ENCODE assay signal across 11 mouse cellular contexts in genomic region chr1:132641049-132641795, GRCm38 (mm10).
A peak's percentile ranks its signal among the peaks of the same experiment; 100 is the strongest.
DNase-seq lines count a peak whose midpoint lies in the region; ATAC-seq lines count a peak whose summit lies in the region.
"Had no signal": no experiment of that assay in that cellular context is flagged by ENCODE, and none has a peak within 500 bp of the region (broad histone marks: within the 10 kb centered on the region; RNA-seq: fewer than 3 reads in every experiment).

No protein-coding gene starts in this region.

- H3K4me3 ChIP-seq in hindbrain, embryonic 11.5 days (ENCODE audit: low read depth, low read length), result no peak overlapping the region
- H3K4me3 ChIP-seq in midbrain, embryonic 16.5 days (ENCODE audit: low read depth, low read length), result no peak overlapping the region
- no peak overlapping the region for H3K4me3 ChIP-seq in kidney, embryonic 14.5 days (ENCODE audit: low read length)

- no peaks in the 10 kb centered on the region for H3K36me3 ChIP-seq in hindbrain, embryonic 11.5 days (ENCODE audit: control insufficient read depth, insufficient read depth, low read length)
- H3K36me3 ChIP-seq in midbrain, embryonic 16.5 days (ENCODE audit: control insufficient read depth, insufficient read depth, low read length), result peaks cover 4% of the 10 kb centered on the region; the same call in 1 of the 2 replicates
- H3K36me3 ChIP-seq in kidney, embryonic 14.5 days (ENCODE audit: control insufficient read depth, insufficient read depth, low read length), result no peaks in the 10 kb centered on the region

- H3K9me3 ChIP-seq in hindbrain, embryonic 11.5 days (ENCODE audit: control insufficient read depth, low read length), result no peaks in the 10 kb centered on the region
- H3K9me3 ChIP-seq in midbrain, embryonic 16.5 days (replicated peaks; ENCODE audit: control insufficient read depth, low read length, poor library complexity, severe bottlenecking), result no peaks in the 10 kb centered on the region
- no peaks in the 10 kb centered on the region for H3K9me3 ChIP-seq in kidney, embryonic 14.5 days (ENCODE audit: control insufficient read depth, low read length)

- no peaks in the 10 kb centered on the region; the same call in 1 of the 2 replicates for H3K27me3 ChIP-seq in hindbrain, embryonic 11.5 days (ENCODE audit: control insufficient read depth, insufficient read depth, low read length)
- no peaks in the 10 kb centered on the region for H3K27me3 ChIP-seq in midbrain, embryonic 16.5 days (ENCODE audit: control insufficient read depth, insufficient read depth, low read depth, low read length)
- no peaks in the 10 kb centered on the region for H3K27me3 ChIP-seq in kidney, embryonic 14.5 days (ENCODE audit: control insufficient read depth, insufficient read depth, low read length)

- H3K4me2 ChIP-seq in hindbrain, embryonic 11.5 days (replicated peaks; ENCODE audit: low read depth, low read length), result no peak overlapping the region
- no peak overlapping the region for H3K4me2 ChIP-seq in midbrain, embryonic 16.5 days (ENCODE audit: low read length)
- H3K4me2 ChIP-seq in kidney, embryonic 14.5 days (replicated peaks; ENCODE audit: low read depth, low read length), result no peak overlapping the region

- DNase-seq in layer of hippocampus, adult 8-10 months (ENCODE audit: low spot score in 2 of 2), result peak; percentile 55 to 59
- no peak for DNase-seq in layer of hippocampus, adult 9-10 months (ENCODE audit: low spot score)
- DNase-seq in brain, embryonic 18.5 days (ENCODE audit: low read depth, low spot score), result peak; percentile 60
- DNase-seq in hindbrain, embryonic 11.5 days (ENCODE audit: low spot score), result peak; percentile 50
- DNase-seq in kidney, adult 11 months, result no peak
- DNase-seq in heart, postnatal 36 days, result no peak
- DNase-seq: adrenal gland, adult 8-10 months; gastrocnemius, postnatal 25 days; heart, postnatal 4 days had no signal

- intact Hi-C loops in heart, postnatal 36 days (cut with DNase I), result no loop called here

- ATAC-seq in hindbrain, embryonic 11.5 days (ENCODE audit: low FRiP score), result peak; percentile 79
- peak; percentile 91 for ATAC-seq in midbrain, embryonic 16.5 days
- no peak for ATAC-seq in kidney, embryonic 14.5 days (ENCODE audit: low FRiP score, low TSS enrichment)

- peak overlapping the region; percentile 49; the same call in 1 of the 2 replicates for H3K27ac ChIP-seq in hindbrain, embryonic 11.5 days (ENCODE audit: low read depth, low read length)
- H3K27ac ChIP-seq in midbrain, embryonic 16.5 days (ENCODE audit: low read length), result peak overlapping the region; percentile 77
- no peak overlapping the region for H3K27ac ChIP-seq in kidney, embryonic 14.5 days (ENCODE audit: low read depth, low read length)

- no peak overlapping the region for H3K9ac ChIP-seq in hindbrain, embryonic 11.5 days (ENCODE audit: low read depth, low read length)
- H3K9ac ChIP-seq in midbrain, embryonic 16.5 days (ENCODE audit: low read depth, low read length), result no peak overlapping the region
- no peak overlapping the region for H3K9ac ChIP-seq in kidney, embryonic 14.5 days (ENCODE audit: low read depth, low read length)

- 74% methylated on average over 13 of the region's 13 CpGs for WGBS in hindbrain, embryonic 11.5 days
- WGBS in midbrain, embryonic 16.5 days, result 43% methylated on average over 13 of the region's 13 CpGs
- WGBS in kidney, embryonic 14.5 days, result 68% methylated on average over 13 of the region's 13 CpGs

- peaks cover 4% of the 10 kb centered on the region for H3K4me1 ChIP-seq in hindbrain, embryonic 11.5 days (replicated peaks; ENCODE audit: control insufficient read depth, insufficient read depth, low read length)
- peaks cover 17% of the 10 kb centered on the region for H3K4me1 ChIP-seq in midbrain, embryonic 16.5 days (ENCODE audit: control insufficient read depth, insufficient read depth, low read length)
- H3K4me1 ChIP-seq in kidney, embryonic 14.5 days (ENCODE audit: control insufficient read depth, insufficient read depth, low read length), result no peaks in the 10 kb centered on the region

Comparison
In these comparisons a context has a peak if more than half of its experiments do, and no peak if none do; other contexts are left out.
1. DNase-seq: peak in layer of hippocampus, adult 8-10 months (2 of 2), brain, embryonic 18.5 days (single experiment) and hindbrain, embryonic 11.5 days (single experiment); none in layer of hippocampus, adult 9-10 months (single experiment), kidney, adult 11 months (single experiment) and heart, postnatal 36 days (0 of 2).